Mouse (Mus musculus) left cerebral cortex, postnatal 14 days (tissue): Measurements from ENCODE around the gene Trp53bp1. TPM values are rescaled to one million over a fixed set of nuclear protein-coding genes. Genes with fewer than 3 reads are reported as not detected.

ENCODE experiments used
- DNase-seq, 2 experiments: peaks; one replicate each; pipeline ENCODE4 v3.0.0; 2021 to 2022; ENCODE audit warnings: low spot score in 2 of 2, mixed read lengths in 1 of 2
- intact Hi-C: fragments of 180-260 bp; cut with DNase I; formaldehyde crosslinking; loops from one replicate; pipeline ENCODE4 v1.15.1; 2025
- total RNA-seq, 2 experiments: library from RNA; stranded (reverse); gene quantifications; 2 replicates each; pipeline ENCODE4 v1.2.3; 2021

Gene Trp53bp1
- total RNA-seq, 2 experiments from 2014 or later = 136 to 152 TPM

DNA sequence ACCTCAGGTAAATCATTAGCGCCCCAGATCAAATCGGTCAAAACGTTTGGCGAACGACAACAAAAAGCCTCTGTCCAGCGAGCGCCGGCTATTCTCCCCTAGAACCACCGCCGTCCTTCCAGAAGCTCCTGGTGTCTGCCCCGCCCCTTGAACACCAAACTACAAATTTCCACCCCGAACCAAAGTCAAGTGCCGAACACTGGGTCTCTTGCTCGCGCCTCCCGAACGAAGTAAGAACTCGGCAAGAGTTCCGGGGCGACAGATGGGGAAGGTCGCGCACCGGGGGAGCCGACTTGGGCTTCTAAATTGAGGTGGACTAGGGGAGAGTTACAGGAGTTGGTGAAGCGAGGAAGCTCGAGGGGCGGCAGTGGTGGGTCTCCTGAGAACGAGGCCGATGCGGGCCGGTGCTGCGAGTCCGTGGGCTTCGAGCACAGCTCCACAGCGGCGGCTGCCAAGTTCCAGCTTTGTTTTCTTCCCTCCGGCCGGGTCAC, 100.7 kb downstream of the Trp53bp1 start, which contains the start of gene Tubgcp4:
Tubgcp4 (plus strand) TSS at position 174 of the 491 bp plus-strand sequence.
- intact Hi-C loops = no loop called here
- DNase-seq = no peak

DNA sequence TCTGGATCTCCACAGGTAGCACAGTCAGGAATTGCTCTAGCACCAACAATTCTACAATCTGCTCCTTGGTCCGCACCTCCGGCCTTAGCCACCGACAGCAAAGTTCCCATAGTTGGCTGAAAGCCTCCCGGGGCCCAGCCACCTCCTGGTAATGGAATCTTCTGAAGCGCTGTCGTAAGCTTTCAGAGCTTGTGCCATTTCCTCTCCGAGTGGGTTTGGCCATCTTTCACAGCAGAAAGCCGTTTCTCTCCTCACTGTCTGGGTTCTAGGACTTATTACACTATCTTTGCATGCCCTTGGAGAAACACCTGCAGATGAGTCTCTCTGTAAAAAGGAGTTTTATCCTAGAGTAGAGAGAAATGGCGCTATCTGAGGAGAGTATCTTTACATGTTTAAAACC, 101.3 kb downstream of the Trp53bp1 start:
- no peak for DNase-seq
- intact Hi-C loops = no loop called here

DNA sequence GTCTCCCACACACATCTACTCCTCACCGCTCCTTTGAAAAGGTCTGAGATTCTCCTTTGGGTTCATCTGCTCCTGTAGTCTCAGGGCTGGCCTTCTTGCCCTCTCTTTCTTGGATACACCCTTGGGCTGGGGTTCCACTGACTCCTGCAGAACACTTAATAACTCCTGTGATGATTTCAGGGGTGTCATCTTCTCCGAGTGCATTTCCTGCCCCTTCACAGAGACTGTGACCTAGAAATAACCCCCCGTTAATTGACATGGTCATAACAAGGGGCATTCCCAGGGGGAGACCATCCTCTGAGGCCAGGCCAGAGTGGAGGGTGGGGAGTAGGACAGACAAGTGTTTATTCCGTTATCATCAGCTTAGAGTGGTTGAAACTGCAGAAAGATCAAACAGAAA, 102.0 kb downstream of the Trp53bp1 start:
- DNase-seq = no peak
- intact Hi-C loops = no loop called here

DNA sequence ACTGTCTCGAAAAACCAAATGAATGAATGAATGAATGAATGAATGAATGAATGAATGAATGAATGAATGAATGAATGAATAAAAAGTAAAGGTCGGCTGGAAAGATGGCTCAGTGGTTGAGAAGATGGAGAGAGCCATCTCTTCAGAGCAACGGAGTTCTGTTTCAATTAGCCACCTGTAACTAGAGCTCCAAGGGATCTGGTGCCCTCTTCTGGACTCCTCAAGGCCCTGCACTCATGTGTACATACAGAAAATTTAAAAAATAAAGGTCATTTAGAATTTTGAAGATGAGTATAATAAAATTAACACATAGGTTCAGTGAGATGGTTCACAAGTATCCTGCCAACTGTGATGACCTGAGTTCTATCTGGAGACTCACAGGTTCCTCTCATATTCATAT, 118.1 kb downstream of the Trp53bp1 start:
- DNase-seq = no peak
- intact Hi-C loops = no loop called here

DNA sequence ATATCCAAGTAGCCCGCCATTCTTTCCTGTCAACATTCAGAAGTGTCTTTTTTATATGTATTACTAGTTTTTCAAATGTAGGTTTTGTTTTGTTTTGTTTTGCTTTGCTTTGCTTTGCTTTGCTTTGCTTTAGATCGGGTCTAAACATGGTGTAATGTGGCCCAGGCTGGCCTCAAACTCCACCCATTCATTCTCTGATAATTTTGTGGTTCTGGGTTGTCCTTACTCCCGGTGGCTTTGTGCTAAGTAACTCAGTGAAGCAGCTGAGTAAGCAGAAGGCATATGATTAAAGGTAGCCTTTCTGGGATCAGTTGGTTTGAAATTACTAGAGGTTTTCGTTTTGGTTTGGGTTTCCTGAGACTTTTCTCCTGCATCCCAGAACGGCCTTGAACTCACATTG, 121.5 kb downstream of the Trp53bp1 start:
- intact Hi-C loops = no loop called here
- DNase-seq = no peak

Other genes starting within 250 kb of the Trp53bp1 start
- under 1 TPM in 1 of 2 experiments, not detected in 1; 0.13 TPM for gene Epb42, start 234.3 kb downstream of the Trp53bp1 start, total RNA-seq
- not detected for gene Tgm5, start 185.6 kb downstream of the Trp53bp1 start, total RNA-seq
- gene Tgm7, start 161.6 kb downstream of the Trp53bp1 start, total RNA-seq = under 1 TPM in 1 of 2 experiments, not detected in 1; 0.15 TPM
- 10 to 100 TPM; 13.7 to 20.1 TPM for gene Adal, start 131.0 kb downstream of the Trp53bp1 start, total RNA-seq
- 1 to 10 TPM; 8.1 to 8.5 TPM for gene Lcmt2, start 130.8 kb downstream of the Trp53bp1 start, total RNA-seq
- 10 to 100 TPM; 38.0 to 38.1 TPM for gene Tubgcp4, start 100.8 kb downstream of the Trp53bp1 start, total RNA-seq
- 1 to 10 TPM; 6.1 to 6.3 TPM for gene Zscan29, start 100.3 kb downstream of the Trp53bp1 start, total RNA-seq
- gene Map1a, start 18.2 kb upstream of the Trp53bp1 start, total RNA-seq = 100 to 1,000 TPM; 489 to 493 TPM
- 10 to 100 TPM; 83.7 to 90.9 TPM for gene Ppip5k1, start 84.0 kb upstream of the Trp53bp1 start, total RNA-seq
- gene Ckmt1, start 86.3 kb upstream of the Trp53bp1 start, total RNA-seq = 100 to 1,000 TPM; 399 to 404 TPM
- gene Strc, start 115.8 kb upstream of the Trp53bp1 start, total RNA-seq = under 1 TPM in 1 of 2 experiments, not detected in 1; 0.29 TPM
- gene Pdia3, start 142.4 kb upstream of the Trp53bp1 start, total RNA-seq = 100 to 1,000 TPM; 197 to 222 TPM
- 1 to 10 TPM; 4.7 to 4.8 TPM for gene Catsper2, start 142.4 kb upstream of the Trp53bp1 start, total RNA-seq
- not detected for gene Ell3, start 172.9 kb upstream of the Trp53bp1 start, total RNA-seq
- gene Serf2, start 177.8 kb upstream of the Trp53bp1 start, total RNA-seq = 100 to 1,000 TPM; 168 to 172 TPM
- gene Hypk, start 181.9 kb upstream of the Trp53bp1 start, total RNA-seq = 10 to 100 TPM; 14.9 to 18.8 TPM
- gene Serinc4, start 185.4 kb upstream of the Trp53bp1 start, total RNA-seq = under 1 TPM; 0.70 to 0.82 TPM
- 10 to 100 TPM; 40.3 to 41.8 TPM for gene Mfap1b, start 202.7 kb upstream of the Trp53bp1 start, total RNA-seq
- gene Mfap1a, start 235.3 kb upstream of the Trp53bp1 start, total RNA-seq = 10 to 100 TPM; 31.9 to 37.9 TPM
- gene Wdr76, start 235.3 kb upstream of the Trp53bp1 start, total RNA-seq = 1 to 10 TPM; 4.1 to 4.7 TPM